Mouse (Mus musculus): ENCODE results near the gene Hist1h4j. TPM values are rescaled to one million over a fixed set of nuclear protein-coding genes. Genes with fewer than 3 reads are reported as not detected.
A peak's percentile ranks its signal among the peaks of the same experiment; 100 is the strongest.
"Not testable (repeated sequence)": the region's sequence is repeated elsewhere in the genome, so short reads cannot be mapped to it uniquely, and the experiment has no call there.

The Hist1h4j gene
- polyA plus RNA-seq, 1 experiment = 0.75 TPM

GRCm38 (mm10) chr13:21721757-21722372, 13.0 kb upstream of the Hist1h4j start, which contains the start of gene Hist1h2bm:
Gene Hist1h2bm, plus strand, starts transcription at chr13:21722044.
- peak; percentile 82 for DNase-seq
- not testable (repeated sequence) for H3K4me1 ChIP-seq (ENCODE audit: control insufficient read depth, insufficient read depth, low read length)

GRCm38 (mm10) chr13:21722373-21722925, 12.4 kb upstream of the Hist1h4j start:
- H3K27me3 ChIP-seq (replicated peaks; ENCODE audit: control insufficient read depth, insufficient read depth, low read length) = peaks cover 1% of the 10 kb centered on the region; the same call in 1 of the 2 replicates
- TF ChIP-seq POLR2A (IDR thresholded peaks at IDR 0.05; ENCODE audit: low read depth, low read length) = no peak
- no peak for TF ChIP-seq CTCF (conservative IDR thresholded peaks at IDR 0.05; ENCODE audit: insufficient read depth, insufficient read length, low read depth, low read length)
- H3K36me3 ChIP-seq (ENCODE audit: control insufficient read depth, insufficient read depth, low read length) = no peaks in the 10 kb centered on the region
- 7% methylated on average over 11 of the region's 11 CpGs for WGBS
- peak overlapping the region; percentile 77 for H3K4me3 ChIP-seq (ENCODE audit: insufficient read depth, low read depth, low read length)
- DNase-seq = no peak
- H3K27ac ChIP-seq (ENCODE audit: insufficient read depth, low read depth, low read length) = no peak overlapping the region
- no peaks in the 10 kb centered on the region; the same call in 1 of the 2 replicates for H3K4me1 ChIP-seq (ENCODE audit: control insufficient read depth, insufficient read depth, low read length)

More at GRCm38 (mm10) chr13:21721757-21722372, 13.0 kb upstream of the Hist1h4j start, which contains the start of gene Hist1h2bm:
- WGBS = 1% methylated on average over 37 of the region's 37 CpGs
- not testable (repeated sequence) for H3K27ac ChIP-seq (ENCODE audit: insufficient read depth, low read depth, low read length); H3K36me3 ChIP-seq (ENCODE audit: control insufficient read depth, insufficient read depth, low read length); H3K27me3 ChIP-seq (replicated peaks; ENCODE audit: control insufficient read depth, insufficient read depth, low read length)
- TF ChIP-seq POLR2A (IDR thresholded peaks at IDR 0.05; ENCODE audit: low read depth, low read length) = peak; percentile 24
- H3K4me3 ChIP-seq (ENCODE audit: insufficient read depth, low read depth, low read length) = peak within 1 kb of the TSS; percentile 77

- DNase-seq = no peak
- no peak overlapping the region for H3K27ac ChIP-seq (ENCODE audit: insufficient read depth, low read depth, low read length)
- no peaks in the 10 kb centered on the region for H3K36me3 ChIP-seq (ENCODE audit: control insufficient read depth, insufficient read depth, low read length)
- TF ChIP-seq POLR2A (IDR thresholded peaks at IDR 0.05; ENCODE audit: low read depth, low read length) (no peak), CTCF (conservative IDR thresholded peaks at IDR 0.05; ENCODE audit: insufficient read depth, insufficient read length, low read depth, low read length) (no peak)
- peaks cover 1% of the 10 kb centered on the region; the same call in 1 of the 2 replicates for H3K27me3 ChIP-seq (replicated peaks; ENCODE audit: control insufficient read depth, insufficient read depth, low read length)
- 48% methylated on average over 5 of the region's 5 CpGs for WGBS
- H3K4me3 ChIP-seq (ENCODE audit: insufficient read depth, low read depth, low read length) = no peak overlapping the region
- no peaks in the 10 kb centered on the region; the same call in 1 of the 2 replicates for H3K4me1 ChIP-seq (ENCODE audit: control insufficient read depth, insufficient read depth, low read length)
Measured at GRCm38 (mm10) chr13:21722993-21723836, 11.6 kb upstream of the Hist1h4j start.

GRCm38 (mm10) chr13:21727948-21728572, 6.8 kb upstream of the Hist1h4j start:
- Histone ChIP-seq H3K4me1 (ENCODE audit: control insufficient read depth, insufficient read depth, low read length) (no peaks in the 10 kb centered on the region), H3K36me3 (ENCODE audit: control insufficient read depth, insufficient read depth, low read length) (no peaks in the 10 kb centered on the region), H3K27ac (ENCODE audit: insufficient read depth, low read depth, low read length) (no peak overlapping the region), H3K4me3 (ENCODE audit: insufficient read depth, low read depth, low read length) (no peak overlapping the region), H3K27me3 (replicated peaks; ENCODE audit: control insufficient read depth, insufficient read depth, low read length) (no peaks in the 10 kb centered on the region)
- WGBS = 64% methylated on average over 11 of the region's 11 CpGs
- no peak for DNase-seq
- TF ChIP-seq CTCF (conservative IDR thresholded peaks at IDR 0.05; ENCODE audit: insufficient read depth, insufficient read length, low read depth, low read length) = no peak
- no peak for TF ChIP-seq POLR2A (IDR thresholded peaks at IDR 0.05; ENCODE audit: low read depth, low read length)

GRCm38 (mm10) chr13:21729544-21729943, 5.3 kb upstream of the Hist1h4j start:
- H3K27ac ChIP-seq (ENCODE audit: insufficient read depth, low read depth, low read length) = no peak overlapping the region
- H3K4me3 ChIP-seq (ENCODE audit: insufficient read depth, low read depth, low read length) = no peak overlapping the region
- no peak for DNase-seq
- H3K36me3 ChIP-seq (ENCODE audit: control insufficient read depth, insufficient read depth, low read length) = no peaks in the 10 kb centered on the region
- no peaks in the 10 kb centered on the region for H3K4me1 ChIP-seq (ENCODE audit: control insufficient read depth, insufficient read depth, low read length)
- H3K27me3 ChIP-seq (replicated peaks; ENCODE audit: control insufficient read depth, insufficient read depth, low read length) = no peaks in the 10 kb centered on the region
- 53% methylated on average over 1 of the region's 1 CpGs for WGBS
- TF ChIP-seq POLR2A (IDR thresholded peaks at IDR 0.05; ENCODE audit: low read depth, low read length) = no peak
- no peak for TF ChIP-seq CTCF (conservative IDR thresholded peaks at IDR 0.05; ENCODE audit: insufficient read depth, insufficient read length, low read depth, low read length)

- no peak overlapping the region for H3K4me3 ChIP-seq (ENCODE audit: insufficient read depth, low read depth, low read length)
- no peak overlapping the region for H3K27ac ChIP-seq (ENCODE audit: insufficient read depth, low read depth, low read length)
- WGBS = 78% methylated on average over 5 of the region's 5 CpGs
- H3K27me3 ChIP-seq (replicated peaks; ENCODE audit: control insufficient read depth, insufficient read depth, low read length) = no peaks in the 10 kb centered on the region
- no peaks in the 10 kb centered on the region for H3K36me3 ChIP-seq (ENCODE audit: control insufficient read depth, insufficient read depth, low read length)
- TF ChIP-seq CTCF (conservative IDR thresholded peaks at IDR 0.05; ENCODE audit: insufficient read depth, insufficient read length, low read depth, low read length) (no peak), POLR2A (IDR thresholded peaks at IDR 0.05; ENCODE audit: low read depth, low read length) (no peak)
- no peaks in the 10 kb centered on the region for H3K4me1 ChIP-seq (ENCODE audit: control insufficient read depth, insufficient read depth, low read length)
- no peak for DNase-seq
Measured at GRCm38 (mm10) chr13:21733466-21733865, 1.4 kb upstream of the Hist1h4j start.

Measured in kidney, adult 2 months (tissue).